Mouse (Mus musculus) megakaryocyte, embryonic 14.5 days (primary cell): ENCODE measurements around the gene Zfp128.
"Not testable (repeated sequence)": the region's sequence is repeated elsewhere in the genome, so short reads cannot be mapped to it uniquely, and the experiment has no call there.

Experiments used
- FLI1 ChIP-seq: IDR thresholded peaks from 2 replicates; pipeline ENCODE4 v1.6.1; 2012; ENCODE audit warnings: low read length, inconsistent platforms, mixed read lengths
- GATA1 ChIP-seq: IDR thresholded peaks from 3 replicates; pipeline ENCODE4 v1.6.1; 2012; ENCODE audit warnings: mixed read lengths, low read length, inconsistent platforms, borderline replicate concordance

GRCm38 (mm10) chr7:12920495-12920894 is 39.5 kb downstream of the Zfp128 start:
- TF ChIP-seq GATA1, FLI1: not testable (repeated sequence)
